Mouse (Mus musculus): ENCODE results near the gene Cul4b. TPM values are rescaled to one million over a fixed set of nuclear protein-coding genes. Genes with fewer than 3 reads are reported as not detected.

Gene Cul4b
- polyA plus RNA-seq, 1 experiment: 6.5 TPM

- Histone ChIP-seq H3K4me1 (ENCODE audit: control insufficient read depth, insufficient read depth, low read length) (no peaks in the 10 kb centered on the region), H3K27me3 (replicated peaks; ENCODE audit: control insufficient read depth, insufficient read depth, low read length) (no peaks in the 10 kb centered on the region), H3K27ac (ENCODE audit: insufficient read depth, low read depth, low read length) (no peak overlapping the region), H3K36me3 (ENCODE audit: control insufficient read depth, insufficient read depth, low read length) (no peaks in the 10 kb centered on the region), H3K4me3 (ENCODE audit: insufficient read depth, low read depth, low read length) (no peak overlapping the region)
- DNase-seq: no peak
- WGBS: 93% methylated on average over 1 of the region's 1 CpGs
- TF ChIP-seq POLR2A (IDR thresholded peaks at IDR 0.05; ENCODE audit: low read depth, low read length) (no peak), CTCF (conservative IDR thresholded peaks at IDR 0.05; ENCODE audit: insufficient read depth, insufficient read length, low read depth, low read length) (no peak)
Measured at GRCm38 (mm10) chrX:38581140-38581539, 5.1 kb upstream of the Cul4b start.

GRCm38 (mm10) chrX:38566521-38567205 is 9.3 kb downstream of the Cul4b start:
- Histone ChIP-seq H3K36me3 (ENCODE audit: control insufficient read depth, insufficient read depth, low read length) (no peaks in the 10 kb centered on the region), H3K4me1 (ENCODE audit: control insufficient read depth, insufficient read depth, low read length) (no peaks in the 10 kb centered on the region), H3K27ac (ENCODE audit: insufficient read depth, low read depth, low read length) (peak overlapping the region; percentile 50; the same call in 1 of the 2 replicates), H3K27me3 (replicated peaks; ENCODE audit: control insufficient read depth, insufficient read depth, low read length) (no peaks in the 10 kb centered on the region), H3K4me3 (ENCODE audit: insufficient read depth, low read depth, low read length) (no peak overlapping the region)
- 46% methylated on average over 6 of the region's 6 CpGs for WGBS
- TF ChIP-seq CTCF (conservative IDR thresholded peaks at IDR 0.05; ENCODE audit: insufficient read depth, insufficient read length, low read depth, low read length): no peak
- TF ChIP-seq POLR2A (IDR thresholded peaks at IDR 0.05; ENCODE audit: low read depth, low read length): no peak
- peak; percentile 8 for DNase-seq

- Histone ChIP-seq H3K27me3 (replicated peaks; ENCODE audit: control insufficient read depth, insufficient read depth, low read length) (no peaks in the 10 kb centered on the region), H3K27ac (ENCODE audit: insufficient read depth, low read depth, low read length) (peak overlapping the region; percentile 99), H3K36me3 (ENCODE audit: control insufficient read depth, insufficient read depth, low read length) (no peaks in the 10 kb centered on the region), H3K4me3 (ENCODE audit: insufficient read depth, low read depth, low read length) (peak overlapping the region; percentile 81), H3K4me1 (ENCODE audit: control insufficient read depth, insufficient read depth, low read length) (no peaks in the 10 kb centered on the region)
- no peak for TF ChIP-seq CTCF (conservative IDR thresholded peaks at IDR 0.05; ENCODE audit: insufficient read depth, insufficient read length, low read depth, low read length)
- no peak for TF ChIP-seq POLR2A (IDR thresholded peaks at IDR 0.05; ENCODE audit: low read depth, low read length)
- 0% methylated on average over 8 of the region's 8 CpGs for WGBS
- no peak for DNase-seq
Measured at GRCm38 (mm10) chrX:38565176-38565542, 10.8 kb downstream of the Cul4b start.

DNA sequence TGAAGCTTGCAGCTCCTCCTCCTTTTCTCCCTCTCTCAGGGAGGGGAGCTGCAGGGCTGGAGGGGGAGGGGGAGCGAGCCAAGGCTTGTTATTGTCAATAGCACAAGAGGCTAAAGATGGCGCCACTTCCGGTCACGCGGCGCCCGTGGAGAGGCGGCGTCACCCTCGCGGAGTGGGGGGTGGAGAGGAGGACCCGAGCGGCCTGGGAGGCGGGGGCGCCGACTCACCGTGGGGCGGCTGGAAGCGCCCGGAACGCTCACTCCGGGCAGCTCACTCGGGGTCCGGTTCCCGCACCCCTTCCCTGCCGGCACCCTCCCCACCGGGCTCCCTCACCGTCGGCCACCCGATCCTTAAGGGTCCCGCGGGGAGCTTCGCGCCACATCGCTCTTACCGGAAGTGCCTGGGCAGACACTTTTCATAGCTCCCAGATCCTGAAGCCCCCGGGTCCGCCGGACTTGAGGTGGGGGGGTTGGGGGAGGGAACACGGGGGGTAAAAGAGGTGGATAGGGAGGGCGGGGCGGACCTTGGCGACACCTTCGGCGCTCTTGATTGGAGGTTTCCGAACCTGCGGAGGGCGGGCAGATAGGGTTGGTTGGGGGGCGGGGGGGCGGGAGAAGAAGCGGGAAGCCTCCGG is 11.3 kb downstream of the Cul4b start:
- peak overlapping the region; percentile 98 for H3K27ac ChIP-seq (ENCODE audit: insufficient read depth, low read depth, low read length)
- TF ChIP-seq CTCF (conservative IDR thresholded peaks at IDR 0.05; ENCODE audit: insufficient read depth, insufficient read length, low read depth, low read length): no peak
- TF ChIP-seq POLR2A (IDR thresholded peaks at IDR 0.05; ENCODE audit: low read depth, low read length): no peak
- WGBS: under 1% methylated on average over 36 of the region's 52 CpGs
- no peaks in the 10 kb centered on the region for H3K27me3 ChIP-seq (replicated peaks; ENCODE audit: control insufficient read depth, insufficient read depth, low read length)
- peak; percentile 95 for DNase-seq
- no peaks in the 10 kb centered on the region for H3K36me3 ChIP-seq (ENCODE audit: control insufficient read depth, insufficient read depth, low read length)
- H3K4me3 ChIP-seq (ENCODE audit: insufficient read depth, low read depth, low read length): peak overlapping the region; percentile 81
- no peaks in the 10 kb centered on the region for H3K4me1 ChIP-seq (ENCODE audit: control insufficient read depth, insufficient read depth, low read length)

DNA sequence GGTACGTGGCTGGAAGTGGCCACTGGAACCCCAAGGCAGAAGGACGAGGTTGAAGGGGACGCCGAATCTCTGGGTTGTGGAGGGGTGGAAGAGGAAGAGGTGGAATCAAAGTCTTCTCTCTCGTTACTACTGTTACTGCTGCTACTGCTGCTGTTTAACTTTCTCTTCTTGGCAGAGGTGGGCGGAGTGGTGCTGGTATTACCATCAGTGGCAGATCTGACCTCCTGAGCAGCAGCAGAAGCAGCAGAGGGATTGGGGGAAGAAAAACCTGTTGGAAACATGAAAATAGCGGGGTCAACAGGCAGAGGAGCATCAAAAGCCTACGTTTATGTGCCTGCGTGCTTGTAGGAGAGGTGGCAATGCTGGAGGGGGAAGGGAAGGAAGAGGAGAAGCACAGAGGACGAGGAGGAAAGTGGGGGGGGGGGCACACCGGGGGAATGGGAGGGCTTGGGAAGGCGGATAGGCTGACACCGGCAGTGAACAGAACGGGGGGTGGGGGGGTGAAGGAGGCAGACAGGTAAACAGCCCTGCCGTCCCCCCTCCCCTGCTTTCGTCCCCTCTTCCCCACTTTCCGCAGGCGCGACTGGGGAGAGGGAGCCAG is 12.0 kb downstream of the Cul4b start:
- H3K36me3 ChIP-seq (ENCODE audit: control insufficient read depth, insufficient read depth, low read length): no peaks in the 10 kb centered on the region
- peak overlapping the region; percentile 81 for H3K4me3 ChIP-seq (ENCODE audit: insufficient read depth, low read depth, low read length)
- H3K27ac ChIP-seq (ENCODE audit: insufficient read depth, low read depth, low read length): peak overlapping the region; percentile 98
- TF ChIP-seq CTCF (conservative IDR thresholded peaks at IDR 0.05; ENCODE audit: insufficient read depth, insufficient read length, low read depth, low read length) (no peak), POLR2A (IDR thresholded peaks at IDR 0.05; ENCODE audit: low read depth, low read length) (no peak)
- DNase-seq: peak; percentile 39
- H3K4me1 ChIP-seq (ENCODE audit: control insufficient read depth, insufficient read depth, low read length): no peaks in the 10 kb centered on the region
- WGBS: 2% methylated on average over 10 of the region's 19 CpGs
- no peaks in the 10 kb centered on the region for H3K27me3 ChIP-seq (replicated peaks; ENCODE audit: control insufficient read depth, insufficient read depth, low read length)

DNA sequence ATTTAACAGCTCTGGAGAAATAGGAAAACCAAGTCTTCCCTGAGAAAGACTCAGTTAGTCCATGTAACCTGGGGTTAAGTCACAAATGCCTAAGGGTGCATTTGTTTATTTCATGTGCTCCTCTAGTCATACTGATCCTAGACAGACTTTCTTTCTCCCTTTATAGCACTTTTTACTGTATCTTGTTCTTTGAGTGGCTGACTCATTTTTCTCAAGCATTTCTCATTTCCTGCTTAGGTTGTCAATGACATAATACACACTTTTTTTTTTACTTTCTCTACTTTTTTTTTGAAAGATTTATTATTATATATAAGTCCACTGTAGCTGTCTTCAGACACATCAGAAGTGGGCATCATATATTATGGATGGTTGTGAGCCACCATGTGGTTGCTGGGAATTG is 22.7 kb downstream of the Cul4b start:
- Histone ChIP-seq H3K4me1 (ENCODE audit: control insufficient read depth, insufficient read depth, low read length) (no peaks in the 10 kb centered on the region), H3K27me3 (replicated peaks; ENCODE audit: control insufficient read depth, insufficient read depth, low read length) (no peaks in the 10 kb centered on the region), H3K4me3 (ENCODE audit: insufficient read depth, low read depth, low read length) (no peak overlapping the region), H3K27ac (ENCODE audit: insufficient read depth, low read depth, low read length) (no peak overlapping the region), H3K36me3 (ENCODE audit: control insufficient read depth, insufficient read depth, low read length) (no peaks in the 10 kb centered on the region)
- no peak for TF ChIP-seq CTCF (conservative IDR thresholded peaks at IDR 0.05; ENCODE audit: insufficient read depth, insufficient read length, low read depth, low read length)
- TF ChIP-seq POLR2A (IDR thresholded peaks at IDR 0.05; ENCODE audit: low read depth, low read length): no peak
- no peak for DNase-seq

- no peak overlapping the region for H3K27ac ChIP-seq (ENCODE audit: insufficient read depth, low read depth, low read length)
- no peaks in the 10 kb centered on the region for H3K4me1 ChIP-seq (ENCODE audit: control insufficient read depth, insufficient read depth, low read length)
- H3K36me3 ChIP-seq (ENCODE audit: control insufficient read depth, insufficient read depth, low read length): no peaks in the 10 kb centered on the region
- DNase-seq: peak; percentile 33
- H3K27me3 ChIP-seq (replicated peaks; ENCODE audit: control insufficient read depth, insufficient read depth, low read length): no peaks in the 10 kb centered on the region
- no peak overlapping the region for H3K4me3 ChIP-seq (ENCODE audit: insufficient read depth, low read depth, low read length)
- WGBS: 2% methylated on average over 7 of the region's 7 CpGs
- no peak for TF ChIP-seq POLR2A (IDR thresholded peaks at IDR 0.05; ENCODE audit: low read depth, low read length)
- TF ChIP-seq CTCF (conservative IDR thresholded peaks at IDR 0.05; ENCODE audit: insufficient read depth, insufficient read length, low read depth, low read length): peak; percentile 10; the same call in 1 of the 2 replicates
Measured at GRCm38 (mm10) chrX:38514556-38514955, 61.4 kb downstream of the Cul4b start.

Measured in kidney, adult 2 months (tissue).